Mouse (Mus musculus): Measurements from ENCODE around the gene Mindy1. TPM values are rescaled to one million over a fixed set of nuclear protein-coding genes. Genes with fewer than 3 reads are reported as not detected.

Gene Mindy1
- total and polyA plus RNA-seq, 3 experiments = 5.0 to 14.4 (median 5.4) TPM

DNA sequence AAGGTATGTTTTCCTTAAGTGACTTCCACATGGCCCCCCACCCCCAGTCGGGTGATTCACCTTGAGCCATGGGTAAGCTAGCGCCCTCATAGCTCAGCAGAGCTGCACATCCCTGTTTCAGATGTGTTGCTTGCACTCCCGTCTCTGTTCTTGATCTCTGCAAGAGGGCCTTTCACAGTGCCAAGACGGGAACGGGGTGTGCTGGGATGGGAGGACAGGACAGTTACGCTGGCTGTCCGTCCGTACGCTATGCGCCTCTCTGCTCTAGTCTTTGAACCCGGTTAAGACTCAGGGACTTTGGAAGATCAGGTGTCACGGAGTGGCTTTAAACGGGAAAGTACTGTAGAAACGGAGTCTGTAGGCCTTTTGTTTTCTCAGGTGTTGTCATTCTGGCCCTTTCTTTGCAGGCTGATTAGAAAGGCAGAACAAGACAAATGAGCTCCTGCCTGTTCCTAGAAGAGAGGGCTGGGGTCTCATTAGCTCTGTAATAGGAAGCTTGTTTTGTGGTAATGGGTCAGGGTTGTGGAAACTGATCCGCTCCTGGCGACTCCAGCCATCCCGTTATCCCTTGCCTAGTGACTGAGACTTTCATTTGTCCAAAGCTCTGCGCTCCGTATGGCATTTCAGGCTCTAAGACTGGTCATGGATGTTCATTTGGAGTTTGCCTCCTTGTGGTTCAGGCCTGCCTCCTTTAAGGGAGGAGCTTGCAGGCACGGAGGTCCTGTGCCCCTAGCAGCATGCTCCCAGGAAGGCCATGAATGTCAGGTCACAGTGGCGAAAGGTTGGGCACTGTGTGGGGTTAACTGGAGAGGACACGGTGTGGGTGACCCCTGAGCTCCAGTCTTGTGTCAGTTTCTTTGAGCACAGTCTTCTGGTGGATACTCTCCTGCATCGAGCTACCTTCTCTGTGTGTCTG, 45.5 kb upstream of the Mindy1 start:
- H3K27ac ChIP-seq (ENCODE audit: insufficient read depth, low read depth) = no peak overlapping the region
- H3K36me3 ChIP-seq (replicated peaks in 1 of 2; ENCODE audit: control insufficient read depth in 1 of 2, insufficient read depth in 1 of 2, low read length in 1 of 2) = peaks cover 48 to 73% of the 10 kb centered on the region in 2 experiments
- no peak overlapping the region for H3K4me2 ChIP-seq (ENCODE audit: insufficient read depth, low read depth, poor library complexity, severe bottlenecking)
- H3K9me3 ChIP-seq (replicated peaks; ENCODE audit: low read length) = no peaks in the 10 kb centered on the region
- no peak for DNase-seq (ENCODE audit: extremely low read depth)
- H3K4me3 ChIP-seq (replicated peaks in 1 of 3; ENCODE audit: low read depth in 2 of 3, low read length in 2 of 3, poor library complexity in 1 of 3) = no peak overlapping the region
- H3K27me3 ChIP-seq (replicated peaks) = no peaks in the 10 kb centered on the region
- peaks cover 19% of the 10 kb centered on the region for H3K79me2 ChIP-seq (replicated peaks; ENCODE audit: control insufficient read depth, extremely low read depth, insufficient read depth, poor library complexity, severe bottlenecking)
- dilution Hi-C loops (cut with MboI; ENCODE audit: extremely low pct_ligation_motif_present, extremely low pct_unique_long_range_greater_than_20kb, low sequenced_read_pairs) = no loop called here
- in situ Hi-C loops (cut with MboI; ENCODE audit: low pct_ligation_motif_present, low pct_unique_long_range_greater_than_20kb, low sequenced_read_pairs) = no loop called here
- H3K9ac ChIP-seq (ENCODE audit: insufficient read depth, low read depth) = no peak overlapping the region
- H3K4me1 ChIP-seq (ENCODE audit: control insufficient read depth in 1 of 2, insufficient read depth in 2 of 2) = peaks cover 18 to 45% of the 10 kb centered on the region in 2 experiments
- TF ChIP-seq ZKSCAN1 (IDR thresholded peaks at IDR 0.05; ENCODE audit: borderline replicate concordance, low read depth, low read length) (no peak), SIN3A (IDR thresholded peaks at IDR 0.05; ENCODE audit: low read length) (no peak), CHD1 (IDR thresholded peaks at IDR 0.05; ENCODE audit: low read depth, low read length) (no peak), MAX (IDR thresholded peaks at IDR 0.05; ENCODE audit: low read length) (no peak), NRF1 (IDR thresholded peaks at IDR 0.05; ENCODE audit: low read depth, low read length) (no peak), USF2 (conservative IDR thresholded peaks at IDR 0.05; ENCODE audit: low read depth, low read length) (no peak), POLR2A (IDR thresholded peaks at IDR 0.05; ENCODE audit: low read depth, low read length) (no peak), GABPA (IDR thresholded peaks at IDR 0.05; ENCODE audit: insufficient replicate concordance, low read depth, low read length) (no peak), ZC3H11A (IDR thresholded peaks at IDR 0.05; ENCODE audit: low read depth, low read length) (no peak), KAT2A (IDR thresholded peaks at IDR 0.05; ENCODE audit: insufficient replicate concordance, low read length) (no peak), BHLHE40 (IDR thresholded peaks at IDR 0.05; ENCODE audit: low read depth, low read length) (no peak), HCFC1 (IDR thresholded peaks at IDR 0.05; ENCODE audit: low read depth, low read length) (no peak)

DNA sequence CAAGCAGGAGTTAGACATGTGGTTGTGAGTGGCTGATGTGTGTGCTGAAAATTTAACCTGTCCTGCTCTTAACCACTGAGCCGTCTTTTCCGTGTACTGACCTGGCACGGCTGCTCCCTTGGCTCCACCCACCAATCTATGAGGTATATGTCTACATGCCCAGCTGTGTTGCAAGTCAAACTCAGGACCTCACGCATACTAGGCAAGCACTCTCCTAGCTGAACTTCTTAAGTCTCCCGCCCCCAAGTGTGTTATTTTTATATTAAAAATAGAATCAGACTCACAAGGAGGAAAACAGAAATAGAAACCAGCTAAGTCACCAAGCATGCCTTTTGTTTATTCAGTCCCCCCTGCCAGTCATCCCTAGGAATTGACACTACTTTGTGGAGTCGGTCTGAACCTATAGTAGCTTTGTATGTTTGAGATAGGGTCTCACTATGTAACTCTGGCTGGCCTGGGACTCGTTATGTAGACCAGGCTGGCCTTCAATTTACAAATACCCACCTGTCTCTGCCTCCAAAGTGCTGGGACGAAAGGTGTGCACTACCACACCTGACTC, 43.5 kb upstream of the Mindy1 start:
- DNase-seq (ENCODE audit: extremely low read depth) = no peak
- no peaks in the 10 kb centered on the region for H3K27me3 ChIP-seq (replicated peaks)
- no peaks in the 10 kb centered on the region; the same call in 1 of the 2 replicates for H3K79me2 ChIP-seq (replicated peaks; ENCODE audit: control insufficient read depth, extremely low read depth, insufficient read depth, poor library complexity, severe bottlenecking)
- peaks cover 38 to 64% of the 10 kb centered on the region in 2 experiments for H3K36me3 ChIP-seq (replicated peaks in 1 of 2; ENCODE audit: control insufficient read depth in 1 of 2, insufficient read depth in 1 of 2, low read length in 1 of 2)
- dilution Hi-C loops (cut with MboI; ENCODE audit: extremely low pct_ligation_motif_present, extremely low pct_unique_long_range_greater_than_20kb, low sequenced_read_pairs) = no loop called here
- no peak overlapping the region for H3K9ac ChIP-seq (ENCODE audit: insufficient read depth, low read depth)
- no peak overlapping the region for H3K4me2 ChIP-seq (ENCODE audit: insufficient read depth, low read depth, poor library complexity, severe bottlenecking)
- H3K27ac ChIP-seq (ENCODE audit: insufficient read depth, low read depth) = no peak overlapping the region
- in situ Hi-C loops (cut with MboI; ENCODE audit: low pct_ligation_motif_present, low pct_unique_long_range_greater_than_20kb, low sequenced_read_pairs) = no loop called here
- peaks cover 9 to 25% of the 10 kb centered on the region in 2 experiments; a peak in 3 of 4 replicates for H3K4me1 ChIP-seq (ENCODE audit: control insufficient read depth in 1 of 2, insufficient read depth in 2 of 2)
- H3K9me3 ChIP-seq (replicated peaks; ENCODE audit: low read length) = no peaks in the 10 kb centered on the region
- H3K4me3 ChIP-seq (replicated peaks in 1 of 3; ENCODE audit: low read depth in 2 of 3, low read length in 2 of 3, poor library complexity in 1 of 3) = no peak overlapping the region
- TF ChIP-seq SMC3 (IDR thresholded peaks at IDR 0.05; ENCODE audit: low read depth, low read length) (no peak), MAZ (IDR thresholded peaks at IDR 0.05; ENCODE audit: low read depth, low read length) (no peak), USF1 (IDR thresholded peaks at IDR 0.05; ENCODE audit: low read depth, low read length) (no peak), ETS1 (conservative IDR thresholded peaks at IDR 0.05; ENCODE audit: low read depth, low read length) (no peak), POLR2AphosphoS2 (IDR thresholded peaks at IDR 0.05; ENCODE audit: low read depth, low read length) (0 out of 2 replicates have a peak, but pooled peaks have one; percentile 19), NELFE (IDR thresholded peaks at IDR 0.05; ENCODE audit: low read depth, low read length) (no peak), TCF12 (IDR thresholded peaks at IDR 0.05; ENCODE audit: low read depth, low read length) (no peak), GABPA (IDR thresholded peaks at IDR 0.05; ENCODE audit: insufficient replicate concordance, low read depth, low read length) (no peak), SIN3A (IDR thresholded peaks at IDR 0.05; ENCODE audit: low read length) (no peak)
